Mouse (Mus musculus) CD4-positive naive resting alpha-beta T cell, adult 57 days (primary cell): ENCODE measurements around the gene Oxt. TPM values are rescaled to one million over a fixed set of nuclear protein-coding genes. Genes with fewer than 3 reads are reported as not detected.

Experiments used
- total RNA-seq: library from RNA; stranded (reverse); gene quantifications from one replicate; pipeline ENCODE4 v1.2.4, GENCODE M21; 2023

Gene Oxt
- total RNA-seq: not detected

GRCm38 (mm10) chr2:130575873-130576272 lies at the start of gene Oxt:
Gene Oxt (plus strand): TSS chr2:130576173.

GRCm38 (mm10) chr2:130563212-130564055 lies 12.5 kb upstream of the Oxt start, which contains the start of gene Mrps26:
Gene Mrps26 (plus strand): TSS chr2:130563742.

GRCm38 (mm10) chr2:130582552-130582951 lies 6.6 kb downstream of the Oxt start, which contains the start of gene Avp:
Gene Avp (minus strand): TSS chr2:130582554.

Other genes starting within 250 kb of the Oxt start
- 0.65 TPM for gene Cpxm1, start 178.6 kb upstream of the Oxt start, total RNA-seq
- not detected for gene Gm28372, start 170.9 kb upstream of the Oxt start, total RNA-seq
- not detected for gene 1700020A23Rik, start 170.9 kb upstream of the Oxt start, total RNA-seq
- not detected for gene Tmem239, start 169.7 kb upstream of the Oxt start, total RNA-seq
- 132 TPM for gene Vps16, start 151.8 kb upstream of the Oxt start, total RNA-seq
- 26.0 TPM for gene Pced1a, start 151.5 kb upstream of the Oxt start, total RNA-seq
- 129 TPM for gene Ptpra, start 125.9 kb upstream of the Oxt start, total RNA-seq
- gene Mrps26, start 12.4 kb upstream of the Oxt start, total RNA-seq: 62.3 TPM
- not detected for gene Avp, start 6.4 kb downstream of the Oxt start, total RNA-seq
- 7.8 TPM for gene Fastkd5, start 53.9 kb downstream of the Oxt start, total RNA-seq
- gene Ubox5, start 53.9 kb downstream of the Oxt start, total RNA-seq: 4.5 TPM
- gene Lzts3, start 66.6 kb downstream of the Oxt start, total RNA-seq: 4.3 TPM
- 136 TPM for gene Ddrgk1, start 88.5 kb downstream of the Oxt start, total RNA-seq
- gene Itpa, start 91.4 kb downstream of the Oxt start, total RNA-seq: 15.7 TPM
- gene Slc4a11, start 121.3 kb downstream of the Oxt start, total RNA-seq: 1.0 TPM